Mouse (Mus musculus) cortical plate, adult 2 months (tissue): ENCODE measurements at regions not wholly inside any gene's neighbourhood (a gene's known extent, or its start where the extent isn't known, plus 50 kb on each side); places are given as distances from the start of the nearest gene placed in this dataset.

Experiments
- H3K27ac ChIP-seq: fragments of 200-500 bp; 2 replicates; pipeline ENCODE4 v1.5.1; 2012; ENCODE audit warnings: low read length, control low read depth, inconsistent platforms; ENCODE audit not compliant: insufficient read depth
- H3K4me1 ChIP-seq: fragments of 200-500 bp; 2 replicates; pipeline ENCODE4 v1.6.1; 2011; ENCODE audit warnings: low read length; ENCODE audit not compliant: control insufficient read depth, insufficient read depth
- H3K4me3 ChIP-seq: fragments of 200-500 bp; 2 replicates; pipeline ENCODE4 v1.5.1; 2011; ENCODE audit warnings: mild to moderate bottlenecking, low read length, control low read depth; ENCODE audit not compliant: insufficient read depth
- CTCF ChIP-seq: fragments of 200-500 bp; IDR thresholded peaks from 2 replicates; pipeline ENCODE4 v1.5.1; 2011; ENCODE audit warnings: mild to moderate bottlenecking, control low read depth, low read length; ENCODE audit not compliant: insufficient read depth; ENCODE audit errors: extremely low read depth
- POLR2A ChIP-seq: fragments of 200-500 bp; IDR thresholded peaks from 2 replicates; pipeline ENCODE4 v1.6.1; 2011; ENCODE audit warnings: mild to moderate bottlenecking, low read length, control low read depth; ENCODE audit not compliant: insufficient read depth; ENCODE audit errors: extremely low read depth

- Histone ChIP-seq H3K4me1 (no peaks in the 10 kb centered on the region), H3K4me3 (no peak overlapping the region), H3K27ac (no peak overlapping the region)
- TF ChIP-seq CTCF, result 0 out of 2 replicates have a peak, but pooled peaks have one; percentile 8
- no peak for TF ChIP-seq POLR2A
Observed at GRCm38 (mm10) chr9:23016733-23017132, 206.1 kb upstream of the Bmper start.

DNA sequence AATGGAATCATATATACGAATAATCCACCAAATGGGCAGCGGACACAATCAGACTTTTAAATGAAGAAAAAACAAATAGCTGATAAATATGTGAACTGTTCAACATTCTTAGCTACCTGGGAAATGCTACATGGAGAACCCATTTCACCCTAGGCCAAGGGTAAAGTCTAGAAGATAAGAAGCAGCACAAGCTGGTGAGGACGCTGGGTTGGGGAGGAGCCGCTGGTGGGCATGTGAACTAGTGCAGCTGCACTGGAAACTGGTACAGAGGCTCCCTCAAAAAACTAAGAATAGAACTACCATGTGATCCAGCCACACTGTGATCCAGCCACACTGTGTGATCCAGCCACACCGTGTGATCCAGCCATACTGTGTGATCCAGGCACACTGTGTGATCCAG is 198.8 kb upstream of the Bmper start:
- Histone ChIP-seq H3K27ac (no peak overlapping the region), H3K4me1 (no peaks in the 10 kb centered on the region), H3K4me3 (no peak overlapping the region)
- TF ChIP-seq POLR2A, result no peak
- no peak for TF ChIP-seq CTCF

DNA sequence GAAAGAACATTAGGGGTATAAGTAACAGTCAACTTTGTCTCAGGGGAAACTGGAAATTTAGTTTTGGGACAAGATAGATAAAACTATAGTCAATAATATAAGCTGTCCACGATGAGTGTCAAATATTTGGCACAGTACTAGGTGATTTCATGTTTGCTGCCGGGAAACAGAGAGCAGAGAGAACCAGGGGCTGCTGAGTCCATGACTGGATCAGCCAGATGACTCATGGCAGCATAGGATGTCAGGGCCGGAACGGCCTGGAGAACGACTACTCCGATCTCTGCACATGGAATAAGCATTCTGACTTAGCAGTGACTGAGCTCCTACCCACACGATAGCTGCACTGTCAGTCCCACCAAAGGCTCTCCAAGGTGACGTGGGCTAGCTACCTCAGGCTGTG is 197.6 kb upstream of the Bmper start:
- Histone ChIP-seq H3K4me1 (no peaks in the 10 kb centered on the region), H3K27ac (no peak overlapping the region), H3K4me3 (no peak overlapping the region)
- TF ChIP-seq CTCF (no peak), POLR2A (no peak)

DNA sequence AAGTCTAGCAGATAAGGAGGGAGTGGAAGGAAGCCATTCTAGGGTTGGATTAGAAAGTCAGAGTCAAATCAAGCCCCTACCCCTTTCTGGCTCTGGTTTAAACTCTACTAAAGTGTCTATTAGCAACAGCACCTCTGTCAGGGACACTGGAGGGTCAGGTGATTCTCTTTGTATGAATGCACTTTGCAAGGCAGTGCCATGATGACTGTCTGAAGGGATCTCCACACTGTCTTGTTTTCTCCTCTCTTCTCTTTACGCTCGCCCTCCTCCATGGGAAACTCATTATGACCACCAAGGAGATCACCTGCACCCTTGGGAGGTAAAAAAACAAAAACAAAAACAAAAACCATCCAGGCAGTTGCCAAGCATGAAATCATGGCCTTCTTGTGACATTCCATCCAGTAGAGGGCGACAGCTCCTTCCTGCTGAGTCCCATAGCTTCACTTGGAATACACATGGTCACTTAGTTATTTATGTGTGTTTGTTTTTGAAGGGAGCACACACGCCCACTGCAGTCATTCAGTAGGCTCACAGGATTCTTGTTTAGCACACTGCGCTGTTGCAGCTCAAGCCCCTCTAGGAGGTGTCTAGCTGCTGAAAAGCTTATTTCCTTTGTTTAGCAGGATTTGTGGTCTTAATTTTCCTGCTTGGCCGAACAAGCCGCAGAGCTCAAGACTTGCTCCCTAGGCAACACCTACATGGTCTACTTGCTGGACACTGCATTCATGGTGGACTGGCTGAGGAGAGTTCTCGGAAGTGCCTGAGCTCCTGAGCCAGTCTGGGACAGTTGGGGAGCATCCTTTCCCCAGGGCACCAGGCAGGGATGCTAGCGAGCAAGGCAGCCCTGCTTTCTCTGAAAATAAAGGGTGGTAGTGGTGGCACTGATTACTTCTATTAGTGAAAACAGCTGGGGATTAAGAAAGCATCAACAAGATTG is 195.2 kb upstream of the Bmper start:
- Histone ChIP-seq H3K4me1 (no peaks in the 10 kb centered on the region), H3K27ac (no peak overlapping the region), H3K4me3 (no peak overlapping the region)
- TF ChIP-seq CTCF (peak; percentile 95), POLR2A (no peak)

DNA sequence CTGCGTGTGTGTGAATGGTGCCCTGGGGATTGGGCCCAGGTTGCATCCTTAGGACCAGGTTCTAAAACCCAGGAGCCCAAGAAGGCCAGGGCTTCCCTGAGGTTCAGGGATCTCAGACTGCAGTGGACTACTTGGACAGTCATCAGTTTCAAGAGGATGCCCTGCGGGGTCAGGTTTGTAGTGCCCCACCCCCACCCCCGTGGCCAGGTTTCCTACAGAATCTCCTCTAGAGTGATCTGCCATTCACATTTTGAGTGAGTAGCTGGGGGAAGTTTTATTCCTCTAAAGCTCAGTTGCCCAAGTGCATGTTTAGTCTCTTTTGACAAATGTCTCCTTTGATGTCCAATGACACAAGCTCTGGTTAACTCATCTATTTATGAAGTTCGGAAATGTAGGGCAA is 193.5 kb upstream of the Bmper start:
- H3K4me1 ChIP-seq, result no peaks in the 10 kb centered on the region
- no peak overlapping the region for H3K27ac ChIP-seq
- TF ChIP-seq CTCF (no peak), POLR2A (no peak)
- no peak overlapping the region for H3K4me3 ChIP-seq

GRCm38 (mm10) chr9:23030138-23030537 is 192.7 kb upstream of the Bmper start:
- H3K27ac ChIP-seq, result no peak overlapping the region
- H3K4me1 ChIP-seq, result no peaks in the 10 kb centered on the region
- no peak for TF ChIP-seq POLR2A
- no peak for TF ChIP-seq CTCF
- H3K4me3 ChIP-seq, result no peak overlapping the region

GRCm38 (mm10) chr9:23030546-23030945 is 192.3 kb upstream of the Bmper start:
- H3K27ac ChIP-seq, result no peak overlapping the region
- no peak for TF ChIP-seq CTCF
- TF ChIP-seq POLR2A, result no peak
- no peaks in the 10 kb centered on the region for H3K4me1 ChIP-seq
- H3K4me3 ChIP-seq, result no peak overlapping the region

GRCm38 (mm10) chr9:23031916-23032315 is 191.0 kb upstream of the Bmper start:
- Histone ChIP-seq H3K4me1 (no peaks in the 10 kb centered on the region), H3K4me3 (no peak overlapping the region), H3K27ac (no peak overlapping the region)
- TF ChIP-seq CTCF (no peak), POLR2A (no peak)

DNA sequence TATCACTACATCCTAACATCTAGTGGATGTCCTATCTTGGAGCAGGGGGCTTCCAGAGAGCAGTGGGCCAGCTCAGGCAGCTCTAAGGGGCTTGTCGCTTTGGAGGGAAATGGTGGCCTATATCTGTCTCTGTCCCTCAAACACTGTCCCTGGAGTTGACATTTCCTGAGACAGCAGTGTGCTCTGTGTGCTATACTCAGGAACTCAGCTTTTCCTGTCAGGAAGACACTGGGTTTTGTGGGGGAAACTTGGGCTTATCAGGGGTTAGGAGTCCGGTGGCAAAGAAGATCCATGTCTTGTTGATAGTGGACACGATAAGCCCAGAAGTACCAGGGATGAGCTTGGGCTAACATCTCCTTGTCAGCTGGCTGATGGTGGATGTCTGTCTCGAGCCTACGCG is 187.6 kb upstream of the Bmper start:
- TF ChIP-seq POLR2A (no peak), CTCF (no peak)
- Histone ChIP-seq H3K4me3 (no peak overlapping the region), H3K27ac (no peak overlapping the region), H3K4me1 (no peaks in the 10 kb centered on the region)
